Mouse (Mus musculus) midbrain, embryonic 14.5 days (tissue): Measurements from ENCODE around the gene Olfr736. TPM values are rescaled to one million over a fixed set of nuclear protein-coding genes. Genes with fewer than 3 reads are reported as not detected.

Experiments used
- ATAC-seq: fragments of 200-750 bp; cut with Nextera tagmentation; 2 replicates; pipeline ENCODE4 v1.8.0; 2017; ENCODE audit warnings: moderate number of reproducible peaks, moderate library complexity; ENCODE audit not compliant: low FRiP score, low TSS enrichment
- DNase-seq: peaks from one replicate; pipeline ENCODE4 v3.0.0-alpha.2; 2015
- H3K27ac ChIP-seq: fragments of 300-500 bp; sonication (generic); replicated peaks from 2 replicates; pipeline ENCODE4 v1.5.1; 2014; ENCODE audit warnings: mild to moderate bottlenecking, low read depth, low read length, moderate library complexity
- H3K27me3 ChIP-seq: fragments of 300-500 bp; sonication (generic); 2 replicates; pipeline ENCODE4 v1.6.1; 2014; ENCODE audit warnings: low read length, control low read depth, mixed read lengths; ENCODE audit not compliant: control insufficient read depth, insufficient read depth
- H3K36me3 ChIP-seq: fragments of 300-500 bp; sonication (generic); 2 replicates; pipeline ENCODE4 v1.6.1; 2014; ENCODE audit warnings: low read length, control low read depth; ENCODE audit not compliant: control insufficient read depth, insufficient read depth
- H3K4me1 ChIP-seq: fragments of 300-500 bp; sonication (generic); 2 replicates; pipeline ENCODE4 v1.6.1; 2014; ENCODE audit warnings: mild to moderate bottlenecking, antibody characterized with exemption, low read length, control low read depth; ENCODE audit not compliant: control insufficient read depth, insufficient read depth
- H3K4me2 ChIP-seq: fragments of 300-500 bp; sonication (generic); 2 replicates; pipeline ENCODE4 v1.6.1; 2014; ENCODE audit warnings: mild to moderate bottlenecking, low read length, moderate library complexity
- H3K4me3 ChIP-seq: fragments of 300-500 bp; sonication (generic); replicated peaks from 2 replicates; pipeline ENCODE4 v1.5.1; 2014; ENCODE audit warnings: low read depth, low read length
- H3K9ac ChIP-seq: fragments of 300-500 bp; sonication (generic); replicated peaks from 2 replicates; pipeline ENCODE4 v1.6.1; 2014; ENCODE audit warnings: mild to moderate bottlenecking, low read length, moderate library complexity
- H3K9me3 ChIP-seq: fragments of 300-500 bp; sonication (generic); 2 replicates; pipeline ENCODE4 v1.6.1; 2016; ENCODE audit warnings: low read length, control low read depth, mixed read lengths; ENCODE audit not compliant: control insufficient read depth
- WGBS: fragments of 180-500 bp; shearing (Covaris S2); extraction: QIAGEN DNeasy Blood & Tissue Kit; methylation state at CpG from one replicate; pipeline ENCODE4 v1.1.7; 2014; 5-methylcytosine and 5-hydroxymethylcytosine counted together
- polyA plus RNA-seq: library from polyadenylated mRNA; unstranded; fragments of >200 nt; fragmentation: Nextera tagmentation; extraction: Ambion mirVana; gene quantifications from 2 replicates; pipeline ENCODE4 v1.2.1, GENCODE M21; 2014

The Olfr736 gene
- not detected in 2 replicates for polyA plus RNA-seq

GRCm38 (mm10) chr14:50380863-50381262 is at the start of gene Olfr736:
TSS of gene Olfr736 (plus strand) at chr14:50381163.
- DNase-seq (no peak), ATAC-seq (no peak)
- Histone ChIP-seq H3K4me2 (no peak within 1 kb of the TSS), H3K36me3 (no peaks in the 10 kb centered on the region), H3K9ac (no peak within 1 kb of the TSS), H3K9me3 (no peaks in the 10 kb centered on the region; the same call in 1 of the 2 replicates), H3K4me3 (no peak within 1 kb of the TSS), H3K4me1 (no peaks in the 10 kb centered on the region), H3K27me3 (no peaks in the 10 kb centered on the region), H3K27ac (no peak within 1 kb of the TSS)
- 91% methylated on average over 2 of the region's 2 CpGs for WGBS

- no peak within 1 kb of the TSS for H3K27ac ChIP-seq
- ATAC-seq, result no peak
- 85% methylated on average over 2 of the region's 2 CpGs for WGBS
- H3K27me3 ChIP-seq, result no peaks in the 10 kb centered on the region
- no peak for DNase-seq
- no peak within 1 kb of the TSS for H3K4me3 ChIP-seq
- no peaks in the 10 kb centered on the region for H3K36me3 ChIP-seq
- H3K9ac ChIP-seq, result no peak within 1 kb of the TSS
- H3K9me3 ChIP-seq, result no peaks in the 10 kb centered on the region
- no peak within 1 kb of the TSS for H3K4me2 ChIP-seq
- no peaks in the 10 kb centered on the region for H3K4me1 ChIP-seq
Measured at GRCm38 (mm10) chr14:50348796-50349195, 32.2 kb upstream of the Olfr736 start, which contains the start of gene Olfr735. TSS of gene Olfr735 (minus strand) at chr14:50348872.

GRCm38 (mm10) chr14:50352438-50352837 is 28.5 kb upstream of the Olfr736 start:
- H3K9me3 ChIP-seq, result no peaks in the 10 kb centered on the region
- 49% methylated on average over 3 of the region's 3 CpGs for WGBS
- no peak for DNase-seq
- H3K4me1 ChIP-seq, result no peaks in the 10 kb centered on the region
- no peaks in the 10 kb centered on the region for H3K27me3 ChIP-seq
- H3K4me2 ChIP-seq, result no peak overlapping the region
- no peak overlapping the region for H3K4me3 ChIP-seq
- no peaks in the 10 kb centered on the region for H3K36me3 ChIP-seq
- no peak overlapping the region for H3K9ac ChIP-seq
- no peak for ATAC-seq
- H3K27ac ChIP-seq, result no peak overlapping the region

- Histone ChIP-seq H3K4me1 (no peaks in the 10 kb centered on the region), H3K9me3 (no peaks in the 10 kb centered on the region), H3K4me2 (no peak overlapping the region), H3K4me3 (no peak overlapping the region), H3K27ac (no peak overlapping the region), H3K9ac (no peak overlapping the region), H3K27me3 (no peaks in the 10 kb centered on the region), H3K36me3 (no peaks in the 10 kb centered on the region)
- no peak for ATAC-seq
- DNase-seq, result no peak
- WGBS, result 89% methylated on average over 2 of the region's 2 CpGs
Measured at GRCm38 (mm10) chr14:50356725-50357124, 24.2 kb upstream of the Olfr736 start.

GRCm38 (mm10) chr14:50357593-50357992 is 23.4 kb upstream of the Olfr736 start, which contains the start of gene Tlr11:
TSS of gene Tlr11 (plus strand) at chr14:50357914.
- DNase-seq, result no peak
- no peaks in the 10 kb centered on the region for H3K36me3 ChIP-seq
- no peaks in the 10 kb centered on the region for H3K4me1 ChIP-seq
- no peak within 1 kb of the TSS for H3K27ac ChIP-seq
- H3K9ac ChIP-seq, result no peak within 1 kb of the TSS
- H3K9me3 ChIP-seq, result no peaks in the 10 kb centered on the region
- H3K4me3 ChIP-seq, result no peak within 1 kb of the TSS
- no peaks in the 10 kb centered on the region for H3K27me3 ChIP-seq
- WGBS, result 90% methylated on average over 2 of the region's 2 CpGs
- H3K4me2 ChIP-seq, result no peak within 1 kb of the TSS
- ATAC-seq, result no peak

GRCm38 (mm10) chr14:50360480-50360879 is 20.5 kb upstream of the Olfr736 start:
- Histone ChIP-seq H3K9ac (no peak overlapping the region), H3K4me3 (no peak overlapping the region), H3K36me3 (no peaks in the 10 kb centered on the region), H3K4me2 (no peak overlapping the region), H3K27ac (no peak overlapping the region), H3K9me3 (no peaks in the 10 kb centered on the region), H3K4me1 (no peaks in the 10 kb centered on the region), H3K27me3 (no peaks in the 10 kb centered on the region)
- WGBS, result 88% methylated on average over 3 of the region's 3 CpGs
- ATAC-seq (no peak), DNase-seq (no peak)

- no peak overlapping the region for H3K27ac ChIP-seq
- no peak for DNase-seq
- no peaks in the 10 kb centered on the region for H3K4me1 ChIP-seq
- no peaks in the 10 kb centered on the region for H3K9me3 ChIP-seq
- H3K4me3 ChIP-seq, result no peak overlapping the region
- no peak overlapping the region for H3K4me2 ChIP-seq
- H3K27me3 ChIP-seq, result no peaks in the 10 kb centered on the region
- no peak overlapping the region for H3K9ac ChIP-seq
- no peaks in the 10 kb centered on the region for H3K36me3 ChIP-seq
- no peak for ATAC-seq
- 86% methylated on average over 2 of the region's 2 CpGs for WGBS
Measured at GRCm38 (mm10) chr14:50363561-50363960, 17.4 kb upstream of the Olfr736 start.

GRCm38 (mm10) chr14:50407268-50407667 is 26.3 kb downstream of the Olfr736 start, which contains the start of gene Olfr738:
TSS of gene Olfr738 (plus strand) at chr14:50407568.
- Histone ChIP-seq H3K4me1 (no peaks in the 10 kb centered on the region), H3K9ac (no peak within 1 kb of the TSS), H3K9me3 (no peaks in the 10 kb centered on the region), H3K36me3 (no peaks in the 10 kb centered on the region), H3K27ac (no peak within 1 kb of the TSS), H3K27me3 (no peaks in the 10 kb centered on the region), H3K4me3 (no peak within 1 kb of the TSS), H3K4me2 (no peak within 1 kb of the TSS)
- DNase-seq, result no peak
- WGBS, result 85% methylated on average over 1 of the region's 1 CpGs
- no peak for ATAC-seq

GRCm38 (mm10) chr14:50418326-50418725 is 37.4 kb downstream of the Olfr736 start, which contains the start of gene Olfr739:
TSS of gene Olfr739 (plus strand) at chr14:50418626.
- DNase-seq (no peak), ATAC-seq (no peak)
- Histone ChIP-seq H3K9me3 (no peaks in the 10 kb centered on the region), H3K4me2 (no peak within 1 kb of the TSS), H3K4me1 (no peaks in the 10 kb centered on the region), H3K27me3 (no peaks in the 10 kb centered on the region), H3K4me3 (no peak within 1 kb of the TSS), H3K27ac (no peak within 1 kb of the TSS), H3K36me3 (no peaks in the 10 kb centered on the region), H3K9ac (no peak within 1 kb of the TSS)
- WGBS, result 78% methylated on average over 2 of the region's 2 CpGs
